Mouse (Mus musculus): ENCODE results near the gene Kcnh8. TPM values are rescaled to one million over a fixed set of nuclear protein-coding genes. Genes with fewer than 3 reads are reported as not detected.

Gene Kcnh8
- polyA plus RNA-seq, 1 experiment = not detected

DNA sequence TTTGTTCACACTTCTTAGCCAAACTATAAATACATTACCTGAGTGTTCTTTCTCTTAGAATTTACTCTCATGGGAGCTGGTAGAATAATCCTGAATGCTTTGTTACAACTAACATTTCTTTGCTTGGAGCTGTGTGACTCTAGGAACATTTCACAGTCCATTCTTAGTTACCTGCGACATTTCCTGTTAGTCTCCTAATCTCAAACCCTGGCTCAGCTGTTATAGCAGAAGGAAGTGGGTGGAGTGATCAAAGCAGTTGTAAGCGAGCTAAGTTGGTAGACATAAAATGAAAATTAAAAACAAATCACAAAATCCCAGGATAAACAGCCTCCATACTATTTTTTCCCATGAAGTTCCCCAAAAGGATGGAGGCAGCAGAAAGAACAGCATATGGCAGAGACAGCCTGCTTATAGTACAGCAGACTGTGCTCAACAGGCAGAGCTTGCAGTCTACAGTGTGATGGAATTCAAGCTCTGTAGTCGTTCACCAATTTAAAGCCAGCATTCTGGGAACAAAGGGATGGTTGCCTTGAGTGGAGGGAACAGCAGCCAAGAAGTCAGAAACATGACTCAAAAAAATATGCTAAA lies 318.1 kb downstream of the Kcnh8 start:
- Histone ChIP-seq H3K4me3 (ENCODE audit: insufficient read depth, low read depth, low read length) (no peak overlapping the region), H3K4me1 (ENCODE audit: control insufficient read depth, insufficient read depth, low read length) (no peaks in the 10 kb centered on the region), H3K27ac (ENCODE audit: insufficient read depth, low read depth, low read length) (no peak overlapping the region)
- no peak for TF ChIP-seq POLR2A (IDR thresholded peaks at IDR 0.05; ENCODE audit: insufficient read depth, low read depth, low read length)
- TF ChIP-seq CTCF (IDR thresholded peaks at IDR 0.05; ENCODE audit: insufficient read depth, low read depth, low read length) = no peak
- WGBS = 62% methylated on average over 3 of the region's 3 CpGs

DNA sequence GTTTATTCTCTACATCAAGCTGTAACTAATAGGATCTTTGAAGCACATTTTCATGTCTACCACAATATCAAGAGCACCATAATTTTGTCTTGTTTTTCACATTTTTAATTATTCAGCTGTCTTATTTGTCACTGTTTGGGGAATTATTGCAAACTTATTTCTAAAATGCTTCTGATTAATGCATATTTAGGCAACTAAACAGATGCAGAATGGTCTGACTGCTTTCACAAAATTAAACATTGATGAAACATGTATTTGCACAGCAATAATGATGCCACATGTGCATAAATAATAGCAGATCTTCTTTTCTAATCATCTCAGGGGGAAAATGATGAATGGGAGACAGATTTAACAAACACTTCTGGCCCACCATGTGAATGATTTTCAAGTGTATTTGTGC lies 341.5 kb downstream of the Kcnh8 start:
- no peak overlapping the region for H3K4me3 ChIP-seq (ENCODE audit: insufficient read depth, low read depth, low read length)
- no peak overlapping the region for H3K27ac ChIP-seq (ENCODE audit: insufficient read depth, low read depth, low read length)
- no peaks in the 10 kb centered on the region for H3K4me1 ChIP-seq (ENCODE audit: control insufficient read depth, insufficient read depth, low read length)
- TF ChIP-seq CTCF (IDR thresholded peaks at IDR 0.05; ENCODE audit: insufficient read depth, low read depth, low read length) = no peak
- no peak for TF ChIP-seq POLR2A (IDR thresholded peaks at IDR 0.05; ENCODE audit: insufficient read depth, low read depth, low read length)

- Histone ChIP-seq H3K4me1 (ENCODE audit: control insufficient read depth, insufficient read depth, low read length) (no peaks in the 10 kb centered on the region), H3K27ac (ENCODE audit: insufficient read depth, low read depth, low read length) (no peak overlapping the region), H3K4me3 (ENCODE audit: insufficient read depth, low read depth, low read length) (no peak overlapping the region)
- 67% methylated on average over 1 of the region's 1 CpGs for WGBS
- TF ChIP-seq POLR2A (IDR thresholded peaks at IDR 0.05; ENCODE audit: insufficient read depth, low read depth, low read length) (no peak), CTCF (IDR thresholded peaks at IDR 0.05; ENCODE audit: insufficient read depth, low read depth, low read length) (no peak)
Observed at GRCm38 (mm10) chr17:52972735-52973134, 370.2 kb downstream of the Kcnh8 start.

DNA sequence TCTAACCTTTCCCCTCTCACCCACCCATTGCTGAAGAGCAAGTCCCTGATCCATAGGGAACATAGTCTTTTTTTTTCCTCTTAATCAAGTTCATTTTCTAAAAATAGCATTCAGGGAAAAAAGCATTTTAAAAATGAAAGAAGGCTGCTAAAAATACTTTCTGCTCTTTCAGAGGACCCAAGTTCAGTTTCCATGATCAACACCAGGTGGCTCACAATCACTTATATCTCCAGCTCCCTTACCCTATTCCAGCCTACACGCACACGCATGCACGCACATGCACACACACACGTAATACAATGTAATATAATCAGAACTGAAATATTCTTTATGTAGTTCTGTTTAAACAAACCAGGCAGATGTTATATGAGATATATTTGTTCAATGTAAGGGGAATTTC lies 378.4 kb downstream of the Kcnh8 start:
- WGBS = 88% methylated on average over 4 of the region's 4 CpGs
- no peaks in the 10 kb centered on the region for H3K4me1 ChIP-seq (ENCODE audit: control insufficient read depth, insufficient read depth, low read length)
- no peak overlapping the region for H3K27ac ChIP-seq (ENCODE audit: insufficient read depth, low read depth, low read length)
- no peak overlapping the region for H3K4me3 ChIP-seq (ENCODE audit: insufficient read depth, low read depth, low read length)
- TF ChIP-seq POLR2A (IDR thresholded peaks at IDR 0.05; ENCODE audit: insufficient read depth, low read depth, low read length) (no peak), CTCF (IDR thresholded peaks at IDR 0.05; ENCODE audit: insufficient read depth, low read depth, low read length) (no peak)

Data from olfactory bulb, adult 2 months (tissue).